Mouse (Mus musculus) embryonic facial prominence, embryonic 14.5 days (tissue): ENCODE results near the gene Ninj2. TPM values are rescaled to one million over a fixed set of nuclear protein-coding genes. Genes with fewer than 3 reads are reported as not detected.

Experiments used
- ATAC-seq: fragments of 200-750 bp; cut with Nextera tagmentation; 2 replicates; pipeline ENCODE4 v1.8.0; 2017; ENCODE audit warnings: low read depth, moderate number of reproducible peaks, moderate TSS enrichment
- DNase-seq: peaks from one replicate; pipeline ENCODE4 v3.0.0-alpha.2; 2015; ENCODE audit warnings: low spot score
- H3K27ac ChIP-seq: fragments of 300-500 bp; sonication (generic); replicated peaks from 2 replicates; pipeline ENCODE4 v1.5.1; 2014; ENCODE audit warnings: low read depth, mild to moderate bottlenecking, low read length, moderate library complexity
- H3K27me3 ChIP-seq: fragments of 300-500 bp; sonication (generic); replicated peaks from 2 replicates; pipeline ENCODE4 v1.6.1; 2014; ENCODE audit warnings: low read length; ENCODE audit not compliant: control insufficient read depth, insufficient read depth
- H3K36me3 ChIP-seq: fragments of 300-500 bp; sonication (generic); 2 replicates; pipeline ENCODE4 v1.6.1; 2014; ENCODE audit warnings: low read length, mixed read lengths; ENCODE audit not compliant: control insufficient read depth, insufficient read depth
- H3K4me1 ChIP-seq: fragments of 300-500 bp; sonication (generic); 2 replicates; pipeline ENCODE4 v1.6.1; 2014; ENCODE audit warnings: antibody characterized with exemption, low read length; ENCODE audit not compliant: control insufficient read depth, insufficient read depth
- H3K4me2 ChIP-seq: fragments of 300-500 bp; sonication (generic); 2 replicates; pipeline ENCODE4 v1.6.1; 2014; ENCODE audit warnings: low read depth, mild to moderate bottlenecking, low read length, moderate library complexity, mixed read lengths
- H3K4me3 ChIP-seq: fragments of 300-500 bp; sonication (generic); 2 replicates; pipeline ENCODE4 v1.5.1; 2014; ENCODE audit warnings: low read depth, mild to moderate bottlenecking, low read length
- H3K9ac ChIP-seq: fragments of 300-500 bp; sonication (generic); 2 replicates; pipeline ENCODE4 v1.6.1; 2014; ENCODE audit warnings: low read depth, mild to moderate bottlenecking, low read length, moderate library complexity, mixed read lengths
- H3K9me3 ChIP-seq: fragments of 300-500 bp; sonication (generic); 2 replicates; pipeline ENCODE4 v1.6.1; 2016; ENCODE audit warnings: low read length; ENCODE audit not compliant: control insufficient read depth
- WGBS: fragments of 180-500 bp; shearing (Covaris S2); extraction: QIAGEN DNeasy Blood & Tissue Kit; methylation state at CpG from one replicate; pipeline ENCODE4 v1.1.7; 2014; 5-methylcytosine and 5-hydroxymethylcytosine counted together
- polyA plus RNA-seq: library from polyadenylated mRNA; unstranded; fragments of >200 nt; fragmentation: Nextera tagmentation; extraction: Ambion mirVana; gene quantifications from 2 replicates; pipeline ENCODE4 v1.2.1, GENCODE M21; 2014

Ninj2 gene
- polyA plus RNA-seq, 1 experiment from 2014 or later, result 0.61 TPM

DNA sequence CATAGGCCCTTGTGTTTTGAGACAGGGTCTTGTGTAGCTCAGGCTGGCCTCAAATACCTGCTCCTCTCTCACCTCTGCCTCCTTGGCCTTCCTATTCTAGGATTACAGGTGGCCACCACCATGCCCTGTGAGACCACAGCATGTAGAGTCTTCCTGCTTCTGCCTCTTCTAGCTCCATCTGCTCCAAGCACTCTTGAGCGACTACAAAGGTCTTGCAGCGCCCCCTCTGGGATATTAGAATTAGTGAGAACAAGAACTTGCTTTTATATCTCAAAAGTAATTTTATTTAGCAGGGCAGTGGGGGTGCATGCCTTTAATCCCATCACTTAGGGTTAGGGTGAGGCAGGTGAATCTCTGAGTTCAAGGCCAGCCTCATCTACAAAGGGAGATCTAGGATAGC lies 103.7 kb downstream of the Ninj2 start:
- Histone ChIP-seq H3K9ac (no peak overlapping the region), H3K4me2 (no peak overlapping the region), H3K4me3 (no peak overlapping the region), H3K4me1 (peaks cover 4% of the 10 kb centered on the region; the same call in 1 of the 2 replicates), H3K9me3 (no peaks in the 10 kb centered on the region), H3K27ac (no peak overlapping the region), H3K36me3 (no peaks in the 10 kb centered on the region), H3K27me3 (no peaks in the 10 kb centered on the region)
- WGBS, result 27% methylated on average over 2 of the region's 2 CpGs
- peak; percentile 73 for DNase-seq
- ATAC-seq, result no peak

DNA sequence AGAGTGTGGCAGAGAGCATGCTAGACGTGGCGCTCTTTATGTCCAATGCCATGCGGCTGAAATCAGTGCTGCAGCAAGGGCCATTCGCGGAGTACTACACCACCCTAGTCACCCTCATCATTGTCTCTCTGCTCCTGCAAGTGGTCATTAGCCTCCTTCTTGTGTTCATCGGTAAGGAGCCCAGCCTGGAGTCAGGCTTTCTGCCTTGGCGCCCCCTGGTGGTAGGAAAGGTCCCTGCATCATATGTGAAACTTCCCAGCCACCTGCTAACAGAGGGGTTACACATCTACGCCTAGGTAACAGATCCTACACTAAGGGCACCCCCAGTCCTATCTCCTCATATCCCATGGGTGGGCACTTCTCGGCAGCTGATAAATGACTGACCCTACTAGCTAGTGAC lies 104.8 kb downstream of the Ninj2 start:
- Histone ChIP-seq H3K27me3 (no peaks in the 10 kb centered on the region), H3K4me3 (no peak overlapping the region), H3K27ac (no peak overlapping the region), H3K9me3 (no peaks in the 10 kb centered on the region), H3K36me3 (no peaks in the 10 kb centered on the region), H3K9ac (no peak overlapping the region), H3K4me1 (no peaks in the 10 kb centered on the region), H3K4me2 (no peak overlapping the region)
- peak; percentile 69 for DNase-seq
- ATAC-seq, result no peak
- WGBS, result 31% methylated on average over 9 of the region's 9 CpGs

DNA sequence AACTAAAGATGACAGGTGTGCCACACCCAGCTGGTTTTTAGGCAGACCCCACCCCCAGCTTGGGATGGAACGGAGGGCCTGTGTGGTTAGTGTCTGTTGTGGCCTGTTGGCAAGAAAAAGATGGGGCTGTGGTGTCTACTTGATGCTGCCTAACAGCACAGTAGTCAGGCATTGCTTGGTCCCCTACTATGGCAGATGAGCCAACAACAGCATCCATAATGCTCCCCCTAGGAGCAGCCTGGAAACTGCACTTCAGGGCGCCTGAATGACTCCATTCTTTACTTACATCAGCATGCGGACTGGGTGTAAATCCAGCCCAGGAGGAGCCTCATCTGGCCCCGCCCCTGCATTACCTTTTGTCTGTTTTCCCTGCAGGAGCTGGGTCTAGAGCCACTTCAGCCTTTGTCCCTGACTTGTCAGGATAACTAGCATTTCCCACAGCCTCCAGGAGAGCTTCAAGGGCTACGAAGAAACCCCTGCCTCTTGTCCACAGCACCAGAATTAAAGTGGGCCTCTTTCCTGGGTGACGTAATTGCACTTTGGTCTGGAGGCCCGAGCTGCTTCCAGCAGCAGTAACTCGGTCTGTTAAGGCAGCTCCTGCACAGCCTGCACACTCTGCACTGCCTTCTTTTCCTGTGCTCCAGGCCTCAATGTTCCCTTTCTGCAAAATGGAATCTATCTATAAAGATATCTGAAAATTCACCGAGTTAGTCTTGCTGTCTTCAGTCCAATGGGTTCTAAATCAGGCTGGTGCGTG lies 106.7 kb downstream of the Ninj2 start:
- no peak for ATAC-seq
- no peaks in the 10 kb centered on the region for H3K4me1 ChIP-seq
- no peaks in the 10 kb centered on the region for H3K9me3 ChIP-seq
- WGBS, result 32% methylated on average over 10 of the region's 10 CpGs
- no peak overlapping the region for H3K4me3 ChIP-seq
- H3K27me3 ChIP-seq, result no peaks in the 10 kb centered on the region
- no peak overlapping the region for H3K27ac ChIP-seq
- no peak overlapping the region for H3K9ac ChIP-seq
- H3K36me3 ChIP-seq, result no peaks in the 10 kb centered on the region
- DNase-seq, result no peak
- H3K4me2 ChIP-seq, result no peak overlapping the region

- Histone ChIP-seq H3K4me1 (no peaks in the 10 kb centered on the region), H3K9ac (no peak overlapping the region), H3K27me3 (no peaks in the 10 kb centered on the region), H3K27ac (no peak overlapping the region), H3K36me3 (no peaks in the 10 kb centered on the region), H3K4me3 (no peak overlapping the region), H3K9me3 (no peaks in the 10 kb centered on the region), H3K4me2 (no peak overlapping the region)
- ATAC-seq (no peak), DNase-seq (no peak)
- WGBS, result 37% methylated on average over 6 of the region's 6 CpGs
Measured at GRCm38 (mm10) chr6:120201956-120202355, 108.8 kb downstream of the Ninj2 start.

- H3K4me1 ChIP-seq, result no peaks in the 10 kb centered on the region
- DNase-seq, result no peak
- no peaks in the 10 kb centered on the region for H3K27me3 ChIP-seq
- no peak overlapping the region for H3K4me2 ChIP-seq
- H3K9me3 ChIP-seq, result no peaks in the 10 kb centered on the region
- no peaks in the 10 kb centered on the region for H3K36me3 ChIP-seq
- H3K4me3 ChIP-seq, result no peak overlapping the region
- WGBS, result 67% methylated on average over 8 of the region's 8 CpGs
- no peak; the same call in 1 of the 2 replicates for ATAC-seq
- no peak overlapping the region for H3K27ac ChIP-seq
- no peak overlapping the region for H3K9ac ChIP-seq
Measured at GRCm38 (mm10) chr6:120202406-120202805, 109.3 kb downstream of the Ninj2 start.

DNA sequence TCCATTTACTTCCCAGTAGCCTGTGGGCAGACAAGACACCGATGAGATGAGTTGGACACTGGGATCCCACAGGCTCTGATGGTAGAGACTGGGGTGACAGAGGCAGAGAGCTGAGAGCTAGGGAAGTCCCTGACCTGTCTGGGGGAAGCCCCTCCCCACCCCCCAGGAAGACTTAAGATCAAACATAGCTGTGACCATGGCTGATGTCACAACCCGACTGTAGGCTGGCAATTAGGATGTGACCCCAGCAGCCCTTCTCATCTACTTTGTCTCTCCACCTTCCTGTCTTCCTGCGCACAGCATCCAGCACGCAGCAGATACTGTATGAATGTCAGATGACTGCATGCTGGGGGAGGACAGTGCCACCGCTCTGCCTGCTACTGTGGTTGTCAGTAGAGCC lies 113.4 kb downstream of the Ninj2 start:
- WGBS, result 76% methylated on average over 5 of the region's 5 CpGs
- H3K4me3 ChIP-seq, result no peak overlapping the region
- no peak overlapping the region for H3K9ac ChIP-seq
- ATAC-seq, result no peak
- no peaks in the 10 kb centered on the region for H3K9me3 ChIP-seq
- no peaks in the 10 kb centered on the region for H3K36me3 ChIP-seq
- no peak overlapping the region for H3K4me2 ChIP-seq
- no peaks in the 10 kb centered on the region for H3K4me1 ChIP-seq
- H3K27ac ChIP-seq, result no peak overlapping the region
- DNase-seq, result no peak
- H3K27me3 ChIP-seq, result no peaks in the 10 kb centered on the region

DNA sequence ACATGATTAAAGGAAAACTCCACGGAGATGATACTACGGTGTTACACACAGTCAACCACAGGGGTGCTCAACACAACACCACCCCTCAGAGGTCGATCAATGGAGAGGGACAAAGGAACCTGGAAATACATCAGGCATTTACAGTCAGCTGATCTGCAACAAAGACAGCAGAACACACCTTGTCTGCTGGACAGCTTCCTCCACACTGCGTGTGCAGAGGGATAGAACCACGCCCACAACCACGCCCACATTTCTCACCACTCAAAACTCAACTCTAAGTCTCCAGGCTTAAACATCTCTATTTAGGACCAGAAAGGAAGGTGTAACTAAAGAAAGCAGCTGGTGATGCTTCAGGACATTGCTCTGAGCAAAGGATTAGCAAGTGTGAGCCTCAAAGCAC lies 118.4 kb downstream of the Ninj2 start:
- no peaks in the 10 kb centered on the region for H3K9me3 ChIP-seq
- no peaks in the 10 kb centered on the region for H3K4me1 ChIP-seq
- DNase-seq (no peak), ATAC-seq (no peak)
- no peaks in the 10 kb centered on the region for H3K36me3 ChIP-seq
- WGBS, result 73% methylated on average over 6 of the region's 6 CpGs
- no peak overlapping the region for H3K4me2 ChIP-seq
- no peak overlapping the region for H3K27ac ChIP-seq
- no peak overlapping the region for H3K4me3 ChIP-seq
- H3K27me3 ChIP-seq, result no peaks in the 10 kb centered on the region
- no peak overlapping the region for H3K9ac ChIP-seq

GRCm38 (mm10) chr6:120216702-120217101 lies 123.6 kb downstream of the Ninj2 start:
- no peak for DNase-seq
- H3K4me3 ChIP-seq, result no peak overlapping the region
- H3K27ac ChIP-seq, result no peak overlapping the region
- no peaks in the 10 kb centered on the region for H3K36me3 ChIP-seq
- H3K9me3 ChIP-seq, result no peaks in the 10 kb centered on the region
- 89% methylated on average over 1 of the region's 1 CpGs for WGBS
- no peak overlapping the region for H3K9ac ChIP-seq
- no peaks in the 10 kb centered on the region for H3K27me3 ChIP-seq
- H3K4me2 ChIP-seq, result no peak overlapping the region
- H3K4me1 ChIP-seq, result no peaks in the 10 kb centered on the region
- no peak for ATAC-seq

DNA sequence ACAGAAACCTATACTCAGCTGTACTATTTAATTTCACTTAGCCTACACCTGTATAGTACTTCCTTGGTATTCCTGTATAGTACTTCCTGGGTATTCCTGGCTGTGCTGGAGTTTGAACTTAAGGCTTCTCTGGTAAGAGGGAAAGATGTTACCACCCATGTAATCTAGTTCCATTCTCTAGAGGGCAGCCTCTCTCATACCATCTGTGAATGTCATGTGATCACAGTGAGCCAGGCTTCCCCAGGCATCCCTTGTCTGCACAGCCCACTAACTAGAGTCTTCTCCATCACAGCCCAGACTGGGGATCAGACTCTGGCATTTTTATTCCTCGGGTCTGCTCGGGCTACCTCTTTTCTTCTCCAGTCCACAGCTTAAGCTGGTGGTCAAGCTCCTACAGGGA lies 126.1 kb downstream of the Ninj2 start:
- Histone ChIP-seq H3K27me3 (no peaks in the 10 kb centered on the region), H3K9ac (no peak overlapping the region), H3K27ac (no peak overlapping the region), H3K9me3 (no peaks in the 10 kb centered on the region), H3K4me2 (no peak overlapping the region), H3K36me3 (no peaks in the 10 kb centered on the region), H3K4me1 (no peaks in the 10 kb centered on the region), H3K4me3 (no peak overlapping the region)
- ATAC-seq (no peak), DNase-seq (no peak)
- 76% methylated on average over 2 of the region's 2 CpGs for WGBS
